Mouse (Mus musculus): ENCODE data around the gene Wwox. TPM values are rescaled to one million over a fixed set of nuclear protein-coding genes. Genes with fewer than 3 reads are reported as not detected.

Wwox gene
- polyA plus RNA-seq, 1 experiment from 2014 or later: 12.9 TPM

DNA sequence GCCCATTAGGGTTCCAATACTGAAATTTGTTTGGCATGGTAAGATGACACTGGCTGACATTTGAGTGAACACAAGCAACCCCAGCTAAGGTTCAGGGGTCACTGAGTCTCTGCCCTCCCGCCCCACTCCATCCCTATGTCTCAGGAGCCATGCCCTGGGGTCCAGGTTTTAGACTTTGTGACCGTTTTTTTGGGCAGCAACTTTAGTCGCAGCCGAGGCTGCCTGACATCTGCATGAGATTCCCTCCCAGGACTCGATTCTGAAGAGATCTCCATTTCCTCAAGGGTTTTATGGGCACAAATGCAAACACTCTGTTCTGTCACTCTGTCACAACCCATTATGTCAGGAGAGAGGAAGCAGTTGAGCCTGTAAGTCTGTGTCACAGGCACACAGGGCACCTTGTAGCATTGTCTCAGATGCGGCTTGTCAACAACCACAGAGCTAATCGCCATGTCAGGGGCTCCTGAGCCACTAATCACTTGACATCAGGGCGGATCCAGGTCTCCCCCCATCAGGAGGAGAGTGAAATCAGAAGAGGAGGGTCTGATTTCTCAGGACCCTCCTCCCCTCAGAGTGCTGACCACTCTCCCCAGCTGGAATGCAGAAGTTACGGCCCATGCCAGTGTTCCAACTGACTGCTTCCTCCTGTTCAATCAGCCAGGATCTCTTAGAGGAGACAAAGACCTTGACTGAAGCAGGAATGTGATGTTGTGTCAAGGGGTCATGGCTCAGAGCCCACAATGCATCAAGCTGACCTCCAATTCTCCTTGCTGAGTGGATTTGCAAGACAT is 704.3 kb downstream of the Wwox start:
- no peak overlapping the region for H3K4me3 ChIP-seq (replicated peaks; ENCODE audit: low read length)
- WGBS: 65% methylated on average over 9 of the region's 9 CpGs
- H3K4me2 ChIP-seq (ENCODE audit: low read depth, low read length): no peak overlapping the region
- H3K9ac ChIP-seq (ENCODE audit: low read length): no peak overlapping the region
- H3K27me3 ChIP-seq (ENCODE audit: control insufficient read depth, insufficient read depth, low read length): no peaks in the 10 kb centered on the region
- H3K36me3 ChIP-seq (ENCODE audit: control insufficient read depth, insufficient read depth, low read length): no peaks in the 10 kb centered on the region
- H3K27ac ChIP-seq (ENCODE audit: low read length): no peak overlapping the region
- H3K4me1 ChIP-seq (ENCODE audit: control insufficient read depth, insufficient read depth, low read length): no peaks in the 10 kb centered on the region
- ATAC-seq (ENCODE audit: insufficient read depth, low FRiP score): no peak
- H3K9me3 ChIP-seq (replicated peaks; ENCODE audit: control insufficient read depth, low read length): peaks cover 2% of the 10 kb centered on the region; the same call in 1 of the 2 replicates

- Histone ChIP-seq H3K9me3 (replicated peaks; ENCODE audit: control insufficient read depth, low read length) (no peaks in the 10 kb centered on the region), H3K27me3 (ENCODE audit: control insufficient read depth, insufficient read depth, low read length) (no peaks in the 10 kb centered on the region), H3K9ac (ENCODE audit: low read length) (no peak overlapping the region), H3K36me3 (ENCODE audit: control insufficient read depth, insufficient read depth, low read length) (no peaks in the 10 kb centered on the region), H3K27ac (ENCODE audit: low read length) (no peak overlapping the region), H3K4me1 (ENCODE audit: control insufficient read depth, insufficient read depth, low read length) (peaks cover 11% of the 10 kb centered on the region; the same call in 1 of the 2 replicates), H3K4me2 (ENCODE audit: low read depth, low read length) (no peak overlapping the region), H3K4me3 (replicated peaks; ENCODE audit: low read length) (no peak overlapping the region)
- peak; percentile 37; the same call in 1 of the 2 replicates for ATAC-seq (ENCODE audit: insufficient read depth, low FRiP score)
- 51% methylated on average over 9 of the region's 9 CpGs for WGBS
Observed at GRCm38 (mm10) chr8:115147006-115147405, 707.6 kb downstream of the Wwox start.

- no peak for ATAC-seq (ENCODE audit: insufficient read depth, low FRiP score)
- Histone ChIP-seq H3K4me1 (ENCODE audit: control insufficient read depth, insufficient read depth, low read length) (peaks cover 11% of the 10 kb centered on the region; the same call in 1 of the 2 replicates), H3K27me3 (ENCODE audit: control insufficient read depth, insufficient read depth, low read length) (no peaks in the 10 kb centered on the region), H3K27ac (ENCODE audit: low read length) (no peak overlapping the region), H3K9ac (ENCODE audit: low read length) (no peak overlapping the region), H3K4me3 (replicated peaks; ENCODE audit: low read length) (no peak overlapping the region), H3K36me3 (ENCODE audit: control insufficient read depth, insufficient read depth, low read length) (no peaks in the 10 kb centered on the region), H3K9me3 (replicated peaks; ENCODE audit: control insufficient read depth, low read length) (no peaks in the 10 kb centered on the region), H3K4me2 (ENCODE audit: low read depth, low read length) (no peak overlapping the region)
- WGBS: 49% methylated on average over 24 of the region's 24 CpGs
Observed at GRCm38 (mm10) chr8:115150446-115151109, 711.1 kb downstream of the Wwox start.

- Histone ChIP-seq H3K4me3 (replicated peaks; ENCODE audit: low read length) (no peak overlapping the region), H3K9me3 (replicated peaks; ENCODE audit: control insufficient read depth, low read length) (no peaks in the 10 kb centered on the region), H3K36me3 (ENCODE audit: control insufficient read depth, insufficient read depth, low read length) (no peaks in the 10 kb centered on the region), H3K4me2 (ENCODE audit: low read depth, low read length) (no peak overlapping the region), H3K27ac (ENCODE audit: low read length) (no peak overlapping the region), H3K27me3 (ENCODE audit: control insufficient read depth, insufficient read depth, low read length) (no peaks in the 10 kb centered on the region), H3K4me1 (ENCODE audit: control insufficient read depth, insufficient read depth, low read length) (peaks cover 14% of the 10 kb centered on the region; the same call in 1 of the 2 replicates), H3K9ac (ENCODE audit: low read length) (no peak overlapping the region)
- 27% methylated on average over 6 of the region's 6 CpGs for WGBS
- no peak for ATAC-seq (ENCODE audit: insufficient read depth, low FRiP score)
Observed at GRCm38 (mm10) chr8:115151416-115151815, 712.0 kb downstream of the Wwox start.

- Histone ChIP-seq H3K4me1 (ENCODE audit: control insufficient read depth, insufficient read depth, low read length) (peaks cover 24% of the 10 kb centered on the region), H3K9me3 (replicated peaks; ENCODE audit: control insufficient read depth, low read length) (no peaks in the 10 kb centered on the region), H3K4me3 (replicated peaks; ENCODE audit: low read length) (no peak overlapping the region), H3K9ac (ENCODE audit: low read length) (no peak overlapping the region), H3K27ac (ENCODE audit: low read length) (no peak overlapping the region), H3K4me2 (ENCODE audit: low read depth, low read length) (no peak overlapping the region), H3K27me3 (ENCODE audit: control insufficient read depth, insufficient read depth, low read length) (no peaks in the 10 kb centered on the region), H3K36me3 (ENCODE audit: control insufficient read depth, insufficient read depth, low read length) (no peaks in the 10 kb centered on the region)
- WGBS: 69% methylated on average over 10 of the region's 10 CpGs
- no peak for ATAC-seq (ENCODE audit: insufficient read depth, low FRiP score)
Observed at GRCm38 (mm10) chr8:115154096-115154495, 714.6 kb downstream of the Wwox start.

DNA sequence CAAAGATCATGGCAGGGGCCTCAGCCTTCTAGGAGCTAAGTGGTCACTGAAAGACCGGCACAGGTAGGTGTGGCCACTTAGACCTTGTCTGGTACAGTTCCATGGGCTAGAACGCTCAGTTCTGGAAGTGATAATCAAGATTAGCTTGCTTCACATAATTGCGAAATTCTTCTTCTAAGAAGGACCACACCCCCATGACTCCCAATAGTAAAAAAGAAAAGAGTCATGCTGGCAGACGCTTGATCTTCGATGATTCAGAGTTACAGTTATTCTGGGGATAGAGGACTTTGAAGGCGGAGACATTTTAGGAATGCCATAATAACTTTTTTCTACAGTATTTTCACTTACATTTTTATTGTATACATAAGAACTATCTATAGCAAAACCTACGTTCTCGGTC is 716.7 kb downstream of the Wwox start:
- Histone ChIP-seq H3K4me3 (replicated peaks; ENCODE audit: low read length) (no peak overlapping the region), H3K4me1 (ENCODE audit: control insufficient read depth, insufficient read depth, low read length) (peaks cover 23% of the 10 kb centered on the region), H3K9ac (ENCODE audit: low read length) (no peak overlapping the region), H3K4me2 (ENCODE audit: low read depth, low read length) (no peak overlapping the region), H3K27me3 (ENCODE audit: control insufficient read depth, insufficient read depth, low read length) (no peaks in the 10 kb centered on the region), H3K9me3 (replicated peaks; ENCODE audit: control insufficient read depth, low read length) (no peaks in the 10 kb centered on the region; the same call in 1 of the 2 replicates), H3K27ac (ENCODE audit: low read length) (no peak overlapping the region), H3K36me3 (ENCODE audit: control insufficient read depth, insufficient read depth, low read length) (no peaks in the 10 kb centered on the region)
- 65% methylated on average over 8 of the region's 8 CpGs for WGBS
- no peak for ATAC-seq (ENCODE audit: insufficient read depth, low FRiP score)

- WGBS: 62% methylated on average over 12 of the region's 12 CpGs
- peaks cover 4% of the 10 kb centered on the region; the same call in 1 of the 2 replicates for H3K27me3 ChIP-seq (ENCODE audit: control insufficient read depth, insufficient read depth, low read length)
- H3K27ac ChIP-seq (ENCODE audit: low read length): peak overlapping the region; percentile 33; the same call in 1 of the 2 replicates
- H3K4me3 ChIP-seq (replicated peaks; ENCODE audit: low read length): no peak overlapping the region
- no peak for ATAC-seq (ENCODE audit: insufficient read depth, low FRiP score)
- no peak overlapping the region for H3K9ac ChIP-seq (ENCODE audit: low read length)
- peaks cover 25% of the 10 kb centered on the region for H3K4me1 ChIP-seq (ENCODE audit: control insufficient read depth, insufficient read depth, low read length)
- no peaks in the 10 kb centered on the region for H3K36me3 ChIP-seq (ENCODE audit: control insufficient read depth, insufficient read depth, low read length)
- no peak overlapping the region for H3K4me2 ChIP-seq (ENCODE audit: low read depth, low read length)
- no peaks in the 10 kb centered on the region; the same call in 1 of the 2 replicates for H3K9me3 ChIP-seq (replicated peaks; ENCODE audit: control insufficient read depth, low read length)
Observed at GRCm38 (mm10) chr8:115157977-115158720, 718.7 kb downstream of the Wwox start.

GRCm38 (mm10) chr8:115158721-115159111 is 719.3 kb downstream of the Wwox start:
- Histone ChIP-seq H3K36me3 (ENCODE audit: control insufficient read depth, insufficient read depth, low read length) (no peaks in the 10 kb centered on the region), H3K9ac (ENCODE audit: low read length) (peak overlapping the region; percentile 24), H3K4me3 (replicated peaks; ENCODE audit: low read length) (peak overlapping the region; percentile 45), H3K27me3 (ENCODE audit: control insufficient read depth, insufficient read depth, low read length) (peaks cover 5% of the 10 kb centered on the region; the same call in 1 of the 2 replicates), H3K4me2 (ENCODE audit: low read depth, low read length) (peak overlapping the region; percentile 72), H3K27ac (ENCODE audit: low read length) (peak overlapping the region; percentile 48; the same call in 1 of the 2 replicates), H3K9me3 (replicated peaks; ENCODE audit: control insufficient read depth, low read length) (no peaks in the 10 kb centered on the region; the same call in 1 of the 2 replicates), H3K4me1 (ENCODE audit: control insufficient read depth, insufficient read depth, low read length) (peaks cover 25% of the 10 kb centered on the region)
- ATAC-seq (ENCODE audit: insufficient read depth, low FRiP score): peak; percentile 51; the same call in 1 of the 2 replicates
- WGBS: 10% methylated on average over 8 of the region's 8 CpGs

Measured in stomach, embryonic 16.5 days (tissue).